Mouse (Mus musculus): Measurements from ENCODE around the gene Wbp1.

DNA sequence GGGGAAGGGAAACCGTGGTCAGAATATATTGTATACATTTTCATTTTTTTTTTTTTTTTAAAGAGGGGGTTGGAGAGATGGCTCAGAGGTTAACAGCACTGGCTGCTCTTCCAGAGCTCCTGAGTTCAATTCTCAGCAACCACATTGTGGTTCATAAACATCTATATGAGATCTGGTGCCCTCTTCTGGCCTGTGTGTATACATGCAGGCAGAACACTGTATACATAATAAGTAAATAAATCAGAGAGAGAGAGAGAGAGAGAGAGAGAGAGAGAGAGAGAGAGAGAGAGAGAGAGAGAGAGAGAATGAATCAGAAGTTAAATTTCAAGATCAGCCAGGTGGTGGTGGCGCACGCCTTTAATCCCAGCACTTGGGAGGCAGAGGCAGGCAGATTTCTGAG, 38.1 kb upstream of the Wbp1 start:
- peak in 1 of 2 experiments; percentile 71; a peak in 2 of 4 replicates for TF ChIP-seq CTCF (conservative IDR thresholded peaks at IDR 0.05 in 1 of 2, IDR thresholded peaks at IDR 0.05 in 1 of 2; ENCODE audit: low read depth in 2 of 2, low read length in 2 of 2)
- TF ChIP-seq RAD21 (IDR thresholded peaks at IDR 0.05; ENCODE audit: low read depth, low read length) = peak; percentile 63
- peak; percentile 74 for TF ChIP-seq SMC3 (IDR thresholded peaks at IDR 0.05; ENCODE audit: low read depth, low read length)
